Comparison of ENCODE assay signal across 12 mouse cellular contexts in genomic region chr17:88316213-88316967, GRCm38 (mm10).
DNase-seq lines count a peak whose midpoint lies in the region; ATAC-seq lines count a peak whose summit lies in the region.
"Had no signal": no experiment of that assay in that cellular context is flagged by ENCODE, and none has a peak within 500 bp of the region (broad histone marks: within the 10 kb centered on the region; RNA-seq: fewer than 3 reads in every experiment).

No protein-coding gene starts in this region.

- no peak overlapping the region for H3K4me2 ChIP-seq in midbrain, embryonic 16.5 days (ENCODE audit: low read length)
- H3K4me2 ChIP-seq: limb, embryonic 13.5 days had no signal

- H3K9ac ChIP-seq in midbrain, embryonic 16.5 days (ENCODE audit: low read depth, low read length): no peak overlapping the region
- H3K9ac ChIP-seq: limb, embryonic 13.5 days had no signal

- no peaks in the 10 kb centered on the region for H3K9me3 ChIP-seq in midbrain, embryonic 16.5 days (replicated peaks; ENCODE audit: control insufficient read depth, low read length, poor library complexity, severe bottlenecking)
- H3K9me3 ChIP-seq: limb, embryonic 13.5 days had no signal

- no peak overlapping the region for H3K4me3 ChIP-seq in midbrain, embryonic 16.5 days (ENCODE audit: low read depth, low read length)
- H3K4me3 ChIP-seq: limb, embryonic 13.5 days had no signal

- ATAC-seq in midbrain, embryonic 16.5 days: peak; percentile 73

- H3K4me1 ChIP-seq in midbrain, embryonic 16.5 days (ENCODE audit: control insufficient read depth, insufficient read depth, low read length): no peaks in the 10 kb centered on the region; the same call in 1 of the 2 replicates
- H3K4me1 ChIP-seq: limb, embryonic 13.5 days had no signal

- WGBS in midbrain, embryonic 16.5 days: 48% methylated on average over 15 of the region's 15 CpGs

- no peak overlapping the region for H3K27ac ChIP-seq in midbrain, embryonic 16.5 days (ENCODE audit: low read length)
- H3K27ac ChIP-seq: limb, embryonic 13.5 days had no signal

- no peaks in the 10 kb centered on the region for H3K27me3 ChIP-seq in midbrain, embryonic 16.5 days (ENCODE audit: control insufficient read depth, insufficient read depth, low read depth, low read length)
- H3K27me3 ChIP-seq: limb, embryonic 13.5 days had no signal

- no peaks in the 10 kb centered on the region for H3K36me3 ChIP-seq in midbrain, embryonic 16.5 days (ENCODE audit: control insufficient read depth, insufficient read depth, low read length)
- H3K36me3 ChIP-seq: limb, embryonic 13.5 days had no signal

- DNase-seq in cerebellum, postnatal 25 days: peak; percentile 40 to 47
- no peak for DNase-seq in cerebellum, adult 18-20 months
- peak; percentile 24 for DNase-seq in right cerebral cortex, postnatal 4 days
- no peak for DNase-seq in right cerebral cortex, postnatal 36 days (ENCODE audit: low spot score in 2 of 2)
- DNase-seq in lung, postnatal 10 days: no peak
- no peak for DNase-seq in kidney, adult 9 months
- DNase-seq in ovary, postnatal 14 days (ENCODE audit: low spot score): no peak
- DNase-seq: cerebellum, adult 11 months; heart, postnatal 36 days; lung, postnatal 36 days had no signal

Comparison
In these comparisons a context has a peak if more than half of its experiments do, and no peak if none do; other contexts are left out.
1. DNase-seq: peak in cerebellum, postnatal 25 days (2 of 2) and right cerebral cortex, postnatal 4 days (single experiment); none in cerebellum, adult 18-20 months (0 of 2), right cerebral cortex, postnatal 36 days (0 of 2), lung, postnatal 10 days (single experiment), kidney, adult 9 months (single experiment) and ovary, postnatal 14 days (single experiment).